Mouse (Mus musculus) intestine, embryonic 16.5 days (tissue): ENCODE data around the gene Cbarp. TPM values are rescaled to one million over a fixed set of nuclear protein-coding genes. Genes with fewer than 3 reads are reported as not detected.

Source experiments
- ATAC-seq: fragments of 200-750 bp; cut with Nextera tagmentation; 2 replicates; pipeline ENCODE4 v1.8.0; 2017; ENCODE audit warnings: moderate TSS enrichment, moderate library complexity
- H3K27ac ChIP-seq: fragments of 300-500 bp; sonication (generic); 2 replicates; pipeline ENCODE4 v1.5.1; 2014; ENCODE audit warnings: mild to moderate bottlenecking, low read length
- H3K27me3 ChIP-seq: fragments of 300-500 bp; sonication (generic); replicated peaks from 2 replicates; pipeline ENCODE4 v1.6.1; 2014; ENCODE audit warnings: low read length, control low read depth, mixed read lengths; ENCODE audit not compliant: control insufficient read depth, insufficient read depth
- H3K36me3 ChIP-seq: fragments of 300-500 bp; sonication (generic); 2 replicates; pipeline ENCODE4 v1.6.1; 2014; ENCODE audit warnings: low read length, control low read depth; ENCODE audit not compliant: control insufficient read depth, insufficient read depth
- H3K4me1 ChIP-seq: fragments of 300-500 bp; sonication (generic); 2 replicates; pipeline ENCODE4 v1.6.1; 2014; ENCODE audit warnings: low read length, control low read depth, mixed read lengths; ENCODE audit not compliant: control insufficient read depth, insufficient read depth
- H3K4me2 ChIP-seq: fragments of 300-500 bp; sonication (generic); 2 replicates; pipeline ENCODE4 v1.6.1; 2014; ENCODE audit warnings: low read depth, low read length, control low read depth
- H3K4me3 ChIP-seq: fragments of 300-500 bp; sonication (generic); 2 replicates; pipeline ENCODE4 v1.5.1; 2014; ENCODE audit warnings: mild to moderate bottlenecking, low read length
- H3K9ac ChIP-seq: fragments of 300-500 bp; sonication (generic); 2 replicates; pipeline ENCODE4 v1.6.1; 2014; ENCODE audit warnings: low read depth, low read length
- H3K9me3 ChIP-seq: fragments of 300-500 bp; sonication (generic); 2 replicates; pipeline ENCODE4 v1.6.1; 2016; ENCODE audit warnings: low read length, control low read depth; ENCODE audit not compliant: control insufficient read depth
- WGBS: fragments of 180-500 bp; shearing (Covaris S2); extraction: QIAGEN DNeasy Blood & Tissue Kit; methylation state at CpG from one replicate; pipeline ENCODE4 v1.1.7; 2014; 5-methylcytosine and 5-hydroxymethylcytosine counted together
- polyA plus RNA-seq: library from polyadenylated mRNA; unstranded; fragments of >200 nt; fragmentation: Nextera tagmentation; extraction: Ambion mirVana; gene quantifications from 2 replicates; pipeline ENCODE4 v1.2.1, GENCODE M21; 2015

Cbarp gene
- polyA plus RNA-seq, 1 experiment from 2014 or later, result 5.1 TPM

DNA sequence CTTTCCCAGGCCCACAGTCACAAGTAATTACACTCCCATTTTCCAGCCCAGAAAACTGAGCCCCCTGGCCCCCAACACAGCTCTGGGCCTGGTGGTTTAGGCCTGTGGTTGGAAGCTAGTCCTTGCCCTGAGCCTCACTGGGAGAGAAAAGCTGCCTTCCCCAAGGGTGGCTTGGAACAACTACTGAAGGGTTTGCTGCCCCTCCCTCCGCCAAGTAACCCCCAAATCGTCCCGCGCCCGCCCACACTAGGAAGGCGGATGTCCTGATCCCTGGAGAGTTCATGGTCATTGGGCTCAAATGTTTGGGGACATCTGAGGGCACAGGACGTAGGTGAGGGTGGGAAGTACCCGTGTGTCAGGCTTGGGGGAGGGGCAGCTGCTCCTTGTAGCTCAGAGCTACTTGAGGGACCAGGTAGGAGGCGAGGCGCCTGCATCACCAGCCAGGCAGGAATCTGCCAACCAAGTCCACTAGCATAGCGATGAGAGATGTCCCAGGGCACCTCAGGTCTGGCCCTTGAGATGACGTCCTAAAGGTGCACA is 18.5 kb upstream of the Cbarp start:
- H3K36me3 ChIP-seq, result peaks cover 21% of the 10 kb centered on the region
- ATAC-seq, result peak; percentile 2; the same call in 1 of the 2 replicates
- H3K9ac ChIP-seq, result peak overlapping the region; percentile 52
- H3K9me3 ChIP-seq, result no peaks in the 10 kb centered on the region
- WGBS, result 10% methylated on average over 12 of the region's 12 CpGs
- H3K4me2 ChIP-seq, result peak overlapping the region; percentile 84
- no peaks in the 10 kb centered on the region for H3K27me3 ChIP-seq
- peak overlapping the region; percentile 50 for H3K4me3 ChIP-seq
- peak overlapping the region; percentile 98 for H3K27ac ChIP-seq
- peaks cover 87% of the 10 kb centered on the region for H3K4me1 ChIP-seq

DNA sequence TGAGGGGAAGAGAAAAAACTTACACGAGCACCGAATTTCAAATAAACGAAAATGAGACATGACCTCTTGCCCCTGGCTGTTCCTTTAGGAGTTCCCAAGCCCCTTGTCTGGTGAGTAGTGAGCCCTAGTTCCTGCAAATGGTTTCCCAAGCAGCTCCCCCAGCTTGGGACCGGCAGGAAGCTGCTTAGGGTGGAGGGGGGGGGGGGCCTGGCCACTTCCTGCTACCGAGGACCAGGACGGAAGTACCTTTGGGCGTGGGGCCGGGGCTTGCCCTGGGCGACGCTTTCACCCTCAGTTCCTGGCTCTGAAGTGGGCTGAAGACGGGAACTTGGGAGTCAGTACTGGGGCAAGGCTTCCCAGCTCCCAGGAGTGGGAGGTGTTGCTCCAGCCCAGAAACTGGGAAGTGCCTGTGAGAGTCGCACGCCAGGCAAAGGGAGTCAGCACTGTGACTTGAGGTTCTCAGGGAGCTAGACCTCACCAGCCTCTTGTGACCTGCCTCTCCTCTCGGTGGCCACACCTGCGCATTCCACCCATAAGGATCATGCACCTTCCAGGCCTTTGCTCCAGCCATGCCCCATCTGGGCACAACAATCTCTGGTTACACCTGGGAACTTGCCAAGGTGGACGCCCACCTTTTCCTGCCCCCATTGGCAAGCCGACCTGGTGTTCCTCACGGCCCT is 17.8 kb upstream of the Cbarp start:
- Histone ChIP-seq H3K9me3 (no peaks in the 10 kb centered on the region), H3K4me2 (peak overlapping the region; percentile 9; the same call in 1 of the 2 replicates), H3K36me3 (peaks cover 27% of the 10 kb centered on the region), H3K27ac (peak overlapping the region; percentile 98), H3K4me1 (peaks cover 88% of the 10 kb centered on the region), H3K4me3 (no peak overlapping the region), H3K9ac (peak overlapping the region; percentile 52), H3K27me3 (no peaks in the 10 kb centered on the region)
- peak; percentile 5; the same call in 1 of the 2 replicates for ATAC-seq
- 11% methylated on average over 18 of the region's 18 CpGs for WGBS

DNA sequence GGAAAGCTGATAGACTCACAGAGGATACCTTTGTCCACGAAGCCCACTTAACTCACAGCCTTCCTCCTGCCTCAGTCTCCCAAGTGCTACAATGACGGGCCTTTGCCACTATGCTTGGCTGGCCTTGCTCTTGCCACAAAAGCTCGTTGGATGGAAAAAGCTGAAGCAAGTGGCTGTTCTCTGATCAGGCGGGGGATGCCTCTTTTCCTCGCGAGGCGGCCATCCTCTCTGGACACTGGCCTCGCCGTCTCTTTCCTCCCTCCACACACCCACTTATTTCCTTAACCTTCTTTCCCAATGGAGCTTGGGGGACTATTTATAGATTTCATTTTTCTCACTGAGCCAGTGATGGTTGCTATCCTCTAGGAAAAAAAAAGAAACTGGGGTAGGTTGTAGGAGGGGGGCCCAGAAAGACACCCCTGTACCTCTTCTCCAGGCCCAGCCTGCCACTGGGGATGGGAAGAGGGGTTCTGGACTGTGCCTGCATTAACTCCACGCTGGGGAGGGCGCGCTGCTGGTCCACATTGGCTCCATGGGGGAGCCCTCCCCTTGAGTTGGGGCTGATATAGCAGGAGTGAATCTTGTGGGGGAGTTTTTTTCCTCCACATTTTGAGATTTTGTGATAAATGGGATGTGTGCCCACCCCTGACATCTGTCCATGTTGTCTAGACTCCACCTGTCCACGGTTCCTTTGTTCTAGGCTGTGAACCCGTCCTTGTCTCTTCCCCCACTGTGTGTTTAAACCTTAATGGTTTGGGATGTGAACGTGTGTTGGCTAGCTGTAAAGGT is 16.7 kb upstream of the Cbarp start:
- Histone ChIP-seq H3K9ac (no peak overlapping the region; the same call in 1 of the 2 replicates), H3K4me2 (no peak overlapping the region), H3K36me3 (peaks cover 29% of the 10 kb centered on the region)

DNA sequence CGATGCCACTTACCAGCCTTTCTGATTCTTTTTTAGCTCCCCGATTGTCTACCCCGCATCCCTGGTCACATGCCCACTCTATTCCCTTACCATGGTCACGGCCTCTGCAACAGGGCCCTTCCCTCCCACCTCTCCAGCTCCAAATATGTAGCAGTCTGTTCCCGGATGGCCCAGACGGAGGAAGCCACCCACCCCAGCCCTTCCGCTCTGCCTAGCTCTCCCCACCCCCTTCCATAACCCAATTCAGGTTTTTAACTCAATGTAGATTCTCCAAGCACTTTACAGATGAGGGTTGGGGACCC is 16.1 kb upstream of the Cbarp start:
- peaks cover 89% of the 10 kb centered on the region for H3K4me1 ChIP-seq
- H3K9me3 ChIP-seq, result no peaks in the 10 kb centered on the region
- peak overlapping the region; percentile 69; the same call in 1 of the 2 replicates for H3K27ac ChIP-seq
- no peaks in the 10 kb centered on the region for H3K27me3 ChIP-seq
- ATAC-seq, result no peak
- peaks cover 29% of the 10 kb centered on the region for H3K36me3 ChIP-seq
- no peak overlapping the region for H3K9ac ChIP-seq
- H3K4me2 ChIP-seq, result no peak overlapping the region
- whole genome bisulfite sequencing, result 55% methylated on average over 7 of the region's 7 CpGs
- no peak overlapping the region for H3K4me3 ChIP-seq

More for the DNA sequence above, 16.7 kb upstream of the Cbarp start:
- H3K4me1 ChIP-seq, result peaks cover 89% of the 10 kb centered on the region
- ATAC-seq, result no peak
- no peaks in the 10 kb centered on the region for H3K9me3 ChIP-seq
- WGBS, result 63% methylated on average over 15 of the region's 15 CpGs
- H3K4me3 ChIP-seq, result no peak overlapping the region
- H3K27ac ChIP-seq, result peak overlapping the region; percentile 65
- no peaks in the 10 kb centered on the region for H3K27me3 ChIP-seq

DNA sequence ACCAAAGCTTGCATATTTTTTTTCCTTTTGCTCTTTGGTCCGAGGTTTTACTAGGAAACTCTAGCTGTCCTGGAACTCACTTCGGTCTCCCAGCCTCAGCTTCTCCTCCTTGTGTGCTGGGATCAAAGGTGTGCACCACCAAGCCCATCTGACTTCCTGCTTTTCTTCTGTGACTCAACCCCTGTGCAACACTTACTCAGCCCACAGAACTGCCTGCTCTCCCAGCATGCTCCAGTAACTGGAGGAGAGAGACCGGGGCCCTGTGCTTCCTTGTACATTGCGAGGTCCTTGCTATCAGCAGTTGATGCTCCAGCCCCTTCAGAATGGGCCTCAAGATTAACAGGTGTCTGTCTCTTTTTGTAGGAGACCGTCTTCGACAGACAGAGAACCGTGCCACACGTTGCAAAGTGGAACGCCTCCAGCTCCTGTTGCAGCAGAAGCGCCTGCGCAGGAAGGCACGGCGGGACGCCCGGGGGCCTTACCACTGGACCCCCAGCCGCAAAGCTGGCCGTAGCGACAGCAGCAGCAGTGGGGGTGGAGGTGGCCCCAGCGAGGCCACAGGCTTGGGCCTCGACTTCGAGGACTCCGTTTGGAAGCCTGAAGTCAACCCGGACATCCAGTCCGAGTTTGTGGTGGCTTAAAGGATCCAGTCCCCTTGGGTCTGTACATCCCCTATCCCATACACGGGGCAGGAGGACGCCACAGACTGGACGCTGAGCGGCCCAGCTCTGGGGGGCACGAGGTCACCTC is 15.5 kb upstream of the Cbarp start:
- 80% methylated on average over 29 of the region's 29 CpGs for WGBS

DNA sequence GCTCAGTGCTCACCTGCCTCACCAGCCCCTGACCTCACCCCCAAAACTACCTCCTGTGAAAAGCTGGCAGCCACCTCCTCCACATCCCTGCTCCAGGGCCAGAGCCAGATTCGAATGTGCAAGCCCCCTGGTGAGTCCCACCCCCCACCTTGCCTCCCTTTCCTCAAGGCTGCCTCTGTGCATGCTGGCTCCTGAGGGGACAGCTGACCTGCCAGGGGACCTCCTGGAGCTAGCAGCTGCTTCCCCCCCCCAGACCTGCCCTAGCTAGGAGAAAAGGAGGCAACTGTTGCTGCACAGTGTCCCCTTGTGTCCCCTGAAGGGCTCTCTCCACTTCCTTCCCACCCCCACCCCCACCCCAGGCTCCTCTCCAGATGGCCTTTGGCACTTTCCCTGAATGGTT is 14.6 kb upstream of the Cbarp start:
- WGBS, result 60% methylated on average over 1 of the region's 1 CpGs
- H3K27me3 ChIP-seq, result no peaks in the 10 kb centered on the region
- peak overlapping the region; percentile 34 for H3K27ac ChIP-seq
- H3K36me3 ChIP-seq, result peaks cover 29% of the 10 kb centered on the region
- H3K4me3 ChIP-seq, result no peak overlapping the region
- peaks cover 78% of the 10 kb centered on the region for H3K4me1 ChIP-seq
- ATAC-seq, result no peak
- H3K9me3 ChIP-seq, result no peaks in the 10 kb centered on the region
- peak overlapping the region; percentile 98; the same call in 1 of the 2 replicates for H3K9ac ChIP-seq
- H3K4me2 ChIP-seq, result no peak overlapping the region

More for the DNA sequence above, 15.5 kb upstream of the Cbarp start:
- Histone ChIP-seq H3K27me3 (no peaks in the 10 kb centered on the region), H3K4me2 (no peak overlapping the region), H3K9me3 (no peaks in the 10 kb centered on the region), H3K4me1 (peaks cover 87% of the 10 kb centered on the region), H3K36me3 (peaks cover 29% of the 10 kb centered on the region), H3K4me3 (no peak overlapping the region), H3K9ac (no peak overlapping the region), H3K27ac (peak overlapping the region; percentile 69)
- ATAC-seq, result no peak

DNA sequence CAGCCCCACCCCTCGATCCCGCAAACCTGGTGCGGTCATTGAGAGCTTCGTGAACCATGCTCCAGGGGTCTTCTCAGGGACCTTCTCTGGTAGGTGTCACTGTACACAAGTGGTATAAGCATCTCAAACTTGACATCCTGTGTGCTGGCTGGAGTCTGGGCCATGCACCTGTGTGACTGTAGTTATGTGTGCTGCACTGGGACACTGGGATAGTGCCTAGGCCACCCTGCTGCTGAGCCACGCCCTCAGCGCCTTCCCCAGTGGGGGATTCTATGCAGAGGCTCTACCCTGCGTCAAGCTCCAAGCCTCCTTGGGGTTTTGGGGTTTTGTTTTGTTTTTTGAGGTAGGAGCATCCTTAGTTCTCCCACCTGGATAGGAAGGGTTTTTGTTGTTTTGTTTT is 13.7 kb upstream of the Cbarp start:
- H3K4me2 ChIP-seq, result no peak overlapping the region
- no peak for ATAC-seq
- H3K4me1 ChIP-seq, result peaks cover 75% of the 10 kb centered on the region
- peak overlapping the region; percentile 99; the same call in 1 of the 2 replicates for H3K27ac ChIP-seq
- H3K27me3 ChIP-seq, result no peaks in the 10 kb centered on the region
- H3K9ac ChIP-seq, result peak overlapping the region; percentile 98; the same call in 1 of the 2 replicates
- H3K36me3 ChIP-seq, result peaks cover 32% of the 10 kb centered on the region
- H3K9me3 ChIP-seq, result no peaks in the 10 kb centered on the region
- H3K4me3 ChIP-seq, result no peak overlapping the region
- 83% methylated on average over 7 of the region's 7 CpGs for WGBS

DNA sequence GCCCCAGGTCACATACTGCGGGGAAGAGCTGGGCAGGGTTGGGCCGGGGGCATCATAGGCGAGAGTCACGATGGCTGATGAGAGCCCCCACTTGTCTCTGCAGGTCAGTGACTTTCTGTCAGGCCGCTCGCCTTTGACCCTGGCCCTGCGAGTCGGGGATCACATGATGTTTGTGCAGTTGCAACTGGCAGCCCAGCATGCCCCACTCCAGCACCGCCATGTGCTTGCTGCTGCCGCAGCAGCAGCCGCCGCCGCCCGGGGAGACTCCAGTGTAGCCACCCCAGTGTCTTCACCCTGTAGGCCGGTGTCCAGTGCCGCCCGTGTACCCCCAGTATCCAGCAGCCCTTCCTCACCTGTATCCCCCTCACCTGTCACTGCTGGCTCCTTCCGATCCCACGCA is 13.1 kb upstream of the Cbarp start:
- Histone ChIP-seq H3K27ac (peak overlapping the region; percentile 99), H3K4me2 (peak overlapping the region; percentile 83), H3K9me3 (no peaks in the 10 kb centered on the region), H3K9ac (peak overlapping the region; percentile 98), H3K4me1 (peaks cover 69% of the 10 kb centered on the region), H3K4me3 (peak overlapping the region; percentile 96), H3K36me3 (peaks cover 32% of the 10 kb centered on the region), H3K27me3 (no peaks in the 10 kb centered on the region)
- ATAC-seq, result no peak
- WGBS, result 78% methylated on average over 19 of the region's 19 CpGs

DNA sequence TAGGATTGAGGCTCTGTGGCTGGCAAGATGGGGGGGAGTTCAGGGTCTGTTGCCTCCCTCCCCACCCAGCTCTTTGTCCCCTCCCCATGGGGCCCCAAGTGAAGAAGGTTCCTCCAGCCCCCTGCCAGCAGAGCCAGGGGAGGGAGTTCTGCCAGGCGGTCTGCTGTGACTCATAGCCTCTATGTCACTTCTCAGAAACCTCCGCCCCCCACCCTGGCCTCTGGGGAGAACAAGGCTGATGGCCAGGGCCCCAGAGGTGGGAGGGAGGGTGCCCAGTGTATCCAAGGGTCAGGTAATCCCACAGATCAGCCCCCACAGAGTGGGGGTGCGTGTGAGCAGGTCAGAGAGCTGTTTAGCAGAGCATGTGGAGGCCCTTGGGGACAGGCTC is 12.2 kb upstream of the Cbarp start:
- H3K27me3 ChIP-seq, result no peaks in the 10 kb centered on the region
- peak overlapping the region; percentile 83 for H3K4me2 ChIP-seq
- H3K9me3 ChIP-seq, result no peaks in the 10 kb centered on the region
- peak overlapping the region; percentile 96 for H3K4me3 ChIP-seq
- 8% methylated on average over 3 of the region's 3 CpGs for WGBS
- ATAC-seq, result no peak
- peak overlapping the region; percentile 98 for H3K9ac ChIP-seq
- peak overlapping the region; percentile 99 for H3K27ac ChIP-seq
- peaks cover 32% of the 10 kb centered on the region for H3K36me3 ChIP-seq
- H3K4me1 ChIP-seq, result peaks cover 61% of the 10 kb centered on the region
